ENCODE assay signal across 8 mouse cellular contexts in genomic region chr4:152095937-152096910, GRCm38 (mm10). TPM values are rescaled to one million over a fixed set of nuclear protein-coding genes. Genes with fewer than 3 reads are reported as not detected.
DNase-seq lines count a peak whose midpoint lies in the region; ATAC-seq and TF ChIP-seq lines count a peak whose summit lies in the region.

No protein-coding gene starts in this region.

- H3K4me2 ChIP-seq in forebrain, postnatal 0 days (ENCODE audit: low read depth), result no peak overlapping the region
- H3K4me2 ChIP-seq in hindbrain, embryonic 13.5 days, result 0 out of 2 replicates have a peak overlapping the region, but pooled peaks have one; percentile 8
- no peak overlapping the region for H3K4me2 ChIP-seq in limb, embryonic 15.5 days
- no peak overlapping the region for H3K4me2 ChIP-seq in midbrain, embryonic 16.5 days (ENCODE audit: low read length)

- no peaks in the 10 kb centered on the region for H3K9me3 ChIP-seq in forebrain, postnatal 0 days (ENCODE audit: low read length)
- no peaks in the 10 kb centered on the region for H3K9me3 ChIP-seq in hindbrain, embryonic 13.5 days
- no peaks in the 10 kb centered on the region for H3K9me3 ChIP-seq in limb, embryonic 15.5 days
- H3K9me3 ChIP-seq in midbrain, embryonic 16.5 days (replicated peaks; ENCODE audit: control insufficient read depth, low read length, poor library complexity, severe bottlenecking), result no peaks in the 10 kb centered on the region

- peak; percentile 60 for DNase-seq in ovary, postnatal 14 days (ENCODE audit: low spot score)
- no peak for DNase-seq in ovary, adult 18-20 months (ENCODE audit: low spot score)
- DNase-seq in cerebellum, adult 2 months, result peak; percentile 52 to 60
- DNase-seq in forebrain, postnatal 0 days, result no peak
- peak; percentile 89 for DNase-seq in testis, postnatal 10 days (ENCODE audit: low spot score)

- no peak for TF ChIP-seq POLR2A in cerebellum, adult 2 months (IDR thresholded peaks at IDR 0.05; ENCODE audit: borderline replicate concordance, insufficient read depth, low read length)

- 18% methylated on average over 27 of the region's 27 CpGs for WGBS in cerebellum, adult 2 months
- 23% methylated on average over 27 of the region's 27 CpGs for WGBS in forebrain, postnatal 0 days
- 15% methylated on average over 27 of the region's 27 CpGs for WGBS in hindbrain, embryonic 13.5 days
- WGBS in limb, embryonic 15.5 days, result 33% methylated on average over 27 of the region's 27 CpGs
- 21% methylated on average over 27 of the region's 27 CpGs for WGBS in midbrain, embryonic 16.5 days

- H3K4me3 ChIP-seq in cerebellum, adult 2 months (replicated peaks; ENCODE audit: insufficient read depth, low read depth, low read length), result no peak overlapping the region
- no peak overlapping the region for H3K4me3 ChIP-seq in forebrain, postnatal 0 days (ENCODE audit: low read depth, low read length)
- peak overlapping the region; percentile 16; the same call in 1 of the 2 replicates for H3K4me3 ChIP-seq in hindbrain, embryonic 13.5 days
- peak overlapping the region; percentile 16 for H3K4me3 ChIP-seq in limb, embryonic 15.5 days
- no peak overlapping the region for H3K4me3 ChIP-seq in midbrain, embryonic 16.5 days (ENCODE audit: low read depth, low read length)

- H3K9ac ChIP-seq in forebrain, postnatal 0 days, result no peak overlapping the region
- peak overlapping the region; percentile 53 for H3K9ac ChIP-seq in hindbrain, embryonic 13.5 days
- H3K9ac ChIP-seq in limb, embryonic 15.5 days, result no peak overlapping the region
- H3K9ac ChIP-seq in midbrain, embryonic 16.5 days (ENCODE audit: low read depth, low read length), result no peak overlapping the region

- no peak overlapping the region; the same call in 1 of the 2 replicates for H3K27ac ChIP-seq in cerebellum, adult 2 months (ENCODE audit: insufficient read depth, low read length)
- H3K27ac ChIP-seq in forebrain, postnatal 0 days (ENCODE audit: low read depth, low read length), result no peak overlapping the region
- H3K27ac ChIP-seq in hindbrain, embryonic 13.5 days, result peak overlapping the region; percentile 52; the same call in 1 of the 2 replicates
- H3K27ac ChIP-seq in limb, embryonic 15.5 days, result peak overlapping the region; percentile 24; the same call in 1 of the 2 replicates
- H3K27ac ChIP-seq in midbrain, embryonic 16.5 days (ENCODE audit: low read length), result no peak overlapping the region

- no peaks in the 10 kb centered on the region for H3K27me3 ChIP-seq in cerebellum, adult 2 months (ENCODE audit: control insufficient read depth, insufficient read depth, low read length)
- H3K27me3 ChIP-seq in forebrain, postnatal 0 days (ENCODE audit: insufficient read depth, low read length), result no peaks in the 10 kb centered on the region
- H3K27me3 ChIP-seq in hindbrain, embryonic 13.5 days, result 0 out of 2 replicates have a peak, but pooled peaks cover 7% of the 10 kb centered on the region
- H3K27me3 ChIP-seq in limb, embryonic 15.5 days, result no peaks in the 10 kb centered on the region
- H3K27me3 ChIP-seq in midbrain, embryonic 16.5 days (ENCODE audit: control insufficient read depth, insufficient read depth, low read depth, low read length), result no peaks in the 10 kb centered on the region

- no peak; the same call in 1 of the 2 replicates for ATAC-seq in forebrain, postnatal 0 days
- peak; percentile 11; the same call in 1 of the 2 replicates for ATAC-seq in hindbrain, embryonic 13.5 days (ENCODE audit: low FRiP score)
- no peak for ATAC-seq in limb, embryonic 15.5 days (ENCODE audit: insufficient number of reproducible peaks, low FRiP score, low TSS enrichment, low read depth)
- ATAC-seq in midbrain, embryonic 16.5 days, result peak; percentile 22; the same call in 1 of the 2 replicates

- H3K4me1 ChIP-seq in cerebellum, adult 2 months (ENCODE audit: control insufficient read depth, insufficient read depth, low read length), result peaks cover 7% of the 10 kb centered on the region
- H3K4me1 ChIP-seq in forebrain, postnatal 0 days (ENCODE audit: insufficient read depth), result no peaks in the 10 kb centered on the region
- H3K4me1 ChIP-seq in hindbrain, embryonic 13.5 days (replicated peaks), result peaks cover 39% of the 10 kb centered on the region
- peaks cover 42% of the 10 kb centered on the region for H3K4me1 ChIP-seq in limb, embryonic 15.5 days
- no peaks in the 10 kb centered on the region; the same call in 1 of the 2 replicates for H3K4me1 ChIP-seq in midbrain, embryonic 16.5 days (ENCODE audit: control insufficient read depth, insufficient read depth, low read length)

- H3K36me3 ChIP-seq in forebrain, postnatal 0 days (ENCODE audit: insufficient read depth), result no peaks in the 10 kb centered on the region
- H3K36me3 ChIP-seq in hindbrain, embryonic 13.5 days, result no peaks in the 10 kb centered on the region
- 0 out of 2 replicates have a peak, but pooled peaks cover 5% of the 10 kb centered on the region for H3K36me3 ChIP-seq in limb, embryonic 15.5 days
- no peaks in the 10 kb centered on the region for H3K36me3 ChIP-seq in midbrain, embryonic 16.5 days (ENCODE audit: control insufficient read depth, insufficient read depth, low read length)

- peak; percentile 65 for TF ChIP-seq CTCF in cerebellum, adult 2 months (IDR thresholded peaks at IDR 0.05; ENCODE audit: borderline replicate concordance, insufficient read depth, low read depth, low read length)
- peak; percentile 69 for TF ChIP-seq CTCF in forebrain, postnatal 0 days (IDR thresholded peaks at IDR 0.05; ENCODE audit: low read depth)

RNA-seq across cellular contexts. Expression of gene Tnfrsf25, which starts 19.5 kb away (rescaled TPM):
- polyA plus RNA-seq in cerebellum, adult 2 months (2012; rRNA removed), result 1.2 and 1.4 TPM in 2 replicates
- total RNA-seq in forebrain, postnatal 0 days (2014; rRNA removed), result 1.4 TPM in 1 of 2 replicates, not detected in the other
- 0.19 and 0.30 TPM in 2 replicates for polyA plus RNA-seq in forebrain, postnatal 0 days (2015; fragmentation: Nextera tagmentation; extraction: Ambion mirVana)
- 1.00 and 1.3 TPM in 2 replicates for polyA plus RNA-seq in hindbrain, embryonic 13.5 days (2015; fragmentation: Nextera tagmentation; extraction: Ambion mirVana)
- polyA plus RNA-seq in limb, embryonic 15.5 days (2015; fragmentation: Nextera tagmentation; extraction: Ambion mirVana), result 1.1 and 1.2 TPM in 2 replicates
- polyA plus RNA-seq in midbrain, embryonic 16.5 days (2015; fragmentation: Nextera tagmentation; extraction: Ambion mirVana), result 0.37 and 0.83 TPM in 2 replicates

RNA-seq across cellular contexts. Expression of gene Plekhg5, which starts 23.9 kb away (rescaled TPM):
- 11.1 and 11.8 TPM in 2 replicates for polyA plus RNA-seq in cerebellum, adult 2 months (2012; rRNA removed)
- 16.6 and 18.6 TPM in 2 replicates for total RNA-seq in forebrain, postnatal 0 days (2014; rRNA removed)
- 9.2 and 12.8 TPM in 2 replicates for polyA plus RNA-seq in forebrain, postnatal 0 days (2015; fragmentation: Nextera tagmentation; extraction: Ambion mirVana)
- 10.2 and 10.9 TPM in 2 replicates for polyA plus RNA-seq in hindbrain, embryonic 13.5 days (2015; fragmentation: Nextera tagmentation; extraction: Ambion mirVana)
- 17.1 and 18.5 TPM in 2 replicates for polyA plus RNA-seq in limb, embryonic 15.5 days (2015; fragmentation: Nextera tagmentation; extraction: Ambion mirVana)
- 11.8 and 13.1 TPM in 2 replicates for polyA plus RNA-seq in midbrain, embryonic 16.5 days (2015; fragmentation: Nextera tagmentation; extraction: Ambion mirVana)

RNA-seq across cellular contexts. Expression of gene Espn, which starts 55.9 kb away (rescaled TPM):
- 7.1 and 8.3 TPM in 2 replicates for polyA plus RNA-seq in cerebellum, adult 2 months (2012; rRNA removed)
- 0.08 and 0.71 TPM in 2 replicates for total RNA-seq in forebrain, postnatal 0 days (2014; rRNA removed)
- polyA plus RNA-seq in forebrain, postnatal 0 days (2015; fragmentation: Nextera tagmentation; extraction: Ambion mirVana), result 0.50 and 0.69 TPM in 2 replicates
- polyA plus RNA-seq in hindbrain, embryonic 13.5 days (2015; fragmentation: Nextera tagmentation; extraction: Ambion mirVana), result 0.09 and 0.22 TPM in 2 replicates
- polyA plus RNA-seq in limb, embryonic 15.5 days (2015; fragmentation: Nextera tagmentation; extraction: Ambion mirVana), result 1.9 and 2.2 TPM in 2 replicates
- polyA plus RNA-seq in midbrain, embryonic 16.5 days (2015; fragmentation: Nextera tagmentation; extraction: Ambion mirVana), result 0.14 and 0.25 TPM in 2 replicates

RNA-seq across cellular contexts. Expression of gene Nol9, which starts 57.1 kb away (rescaled TPM):
- 15.1 and 16.5 TPM in 2 replicates for polyA plus RNA-seq in cerebellum, adult 2 months (2012; rRNA removed)
- 26.9 and 31.8 TPM in 2 replicates for total RNA-seq in forebrain, postnatal 0 days (2014; rRNA removed)
- polyA plus RNA-seq in forebrain, postnatal 0 days (2015; fragmentation: Nextera tagmentation; extraction: Ambion mirVana), result 14.9 and 20.1 TPM in 2 replicates
- polyA plus RNA-seq in hindbrain, embryonic 13.5 days (2015; fragmentation: Nextera tagmentation; extraction: Ambion mirVana), result 23.3 and 25.8 TPM in 2 replicates
- 27.0 and 30.3 TPM in 2 replicates for polyA plus RNA-seq in limb, embryonic 15.5 days (2015; fragmentation: Nextera tagmentation; extraction: Ambion mirVana)
- polyA plus RNA-seq in midbrain, embryonic 16.5 days (2015; fragmentation: Nextera tagmentation; extraction: Ambion mirVana), result 22.8 and 24.0 TPM in 2 replicates

RNA-seq across cellular contexts. Expression of gene Tas1r1, which starts 57.9 kb away (rescaled TPM):
- polyA plus RNA-seq in cerebellum, adult 2 months (2012; rRNA removed), result 0.10 and 0.27 TPM in 2 replicates
- total RNA-seq in forebrain, postnatal 0 days (2014; rRNA removed), result 0.54 and 1.00 TPM in 2 replicates
- 1.1 and 1.5 TPM in 2 replicates for polyA plus RNA-seq in forebrain, postnatal 0 days (2015; fragmentation: Nextera tagmentation; extraction: Ambion mirVana)
- 1.5 and 1.6 TPM in 2 replicates for polyA plus RNA-seq in hindbrain, embryonic 13.5 days (2015; fragmentation: Nextera tagmentation; extraction: Ambion mirVana)
- 0.81 and 1.7 TPM in 2 replicates for polyA plus RNA-seq in limb, embryonic 15.5 days (2015; fragmentation: Nextera tagmentation; extraction: Ambion mirVana)
- 2.1 and 2.4 TPM in 2 replicates for polyA plus RNA-seq in midbrain, embryonic 16.5 days (2015; fragmentation: Nextera tagmentation; extraction: Ambion mirVana)

Comparison
In these comparisons a context has a peak if more than half of its experiments do, and no peak if none do; other contexts are left out.
1. DNase-seq: peak in ovary, postnatal 14 days (single experiment), cerebellum, adult 2 months (2 of 2) and testis, postnatal 10 days (single experiment); none in ovary, adult 18-20 months (single experiment) and forebrain, postnatal 0 days (single experiment).
2. H3K27ac ChIP-seq: peak in hindbrain, embryonic 13.5 days (single experiment) and limb, embryonic 15.5 days (single experiment); none in cerebellum, adult 2 months (single experiment), forebrain, postnatal 0 days (single experiment) and midbrain, embryonic 16.5 days (single experiment).
3. H3K4me3 ChIP-seq: peak in hindbrain, embryonic 13.5 days (single experiment) and limb, embryonic 15.5 days (single experiment); none in cerebellum, adult 2 months (single experiment), forebrain, postnatal 0 days (single experiment) and midbrain, embryonic 16.5 days (single experiment).
4. ATAC-seq: peak in hindbrain, embryonic 13.5 days (single experiment) and midbrain, embryonic 16.5 days (single experiment); none in forebrain, postnatal 0 days (single experiment) and limb, embryonic 15.5 days (single experiment).